Comparison of ENCODE assay signal across 1 mouse cellular context in the genomic region with DNA sequence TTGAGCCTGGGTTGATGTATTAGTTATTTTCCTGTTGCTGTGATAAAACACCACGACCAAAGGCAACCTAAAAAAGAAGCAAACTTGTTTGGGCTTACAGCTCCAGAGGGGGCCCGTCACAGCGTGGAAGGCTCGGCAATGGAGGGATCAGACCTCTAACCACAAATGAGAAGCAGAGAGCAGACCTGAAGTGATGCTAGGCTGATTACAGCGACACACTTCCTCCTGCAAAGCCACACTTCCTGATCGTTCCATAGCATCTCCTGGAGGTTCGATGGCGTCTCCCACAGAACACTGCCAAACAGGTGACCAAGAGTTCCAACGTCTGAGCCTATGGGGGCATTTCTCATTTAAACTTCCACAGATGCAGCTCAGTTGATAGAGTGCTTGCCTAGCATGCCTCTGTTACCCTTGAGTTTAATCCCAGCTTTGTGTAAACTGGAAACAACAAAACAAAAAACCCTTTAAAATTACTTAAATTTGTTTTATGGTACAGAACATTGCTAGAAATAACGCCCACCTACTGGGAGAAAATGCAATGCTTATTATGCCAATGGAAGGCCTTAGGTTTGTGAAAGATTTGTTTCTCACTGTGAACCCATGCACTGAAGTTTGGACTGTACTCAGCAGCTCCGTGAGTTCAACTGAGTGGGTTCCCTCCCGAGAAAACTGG.
TF ChIP-seq lines count a peak whose summit lies in the region.

No protein-coding gene starts in this region.

TF ChIP-seq in MEL, 35 proteins besides CTCF, POLR2A, EP300 and RAD21 (continued from another document):
- 0 out of 2 replicates have a peak, but pooled peaks have one; percentile 54 for TF ChIP-seq MAZ (IDR thresholded peaks at IDR 0.05; ENCODE audit: low read depth, low read length)
- TF ChIP-seq USF2 (IDR thresholded peaks at IDR 0.05; ENCODE audit: borderline replicate concordance in 1 of 2, insufficient read depth in 1 of 2, low read depth in 1 of 2, low read length in 2 of 2), result no peak
- TF ChIP-seq ZMIZ1 (IDR thresholded peaks at IDR 0.05; ENCODE audit: low read depth, low read length), result no peak
- TF ChIP-seq SMC3 (IDR thresholded peaks at IDR 0.05; ENCODE audit: low read depth, low read length), result no peak
- TF ChIP-seq TBP (IDR thresholded peaks at IDR 0.05; ENCODE audit: low read depth, low read length), result peak; percentile 93
- no peak for TF ChIP-seq USF1 (IDR thresholded peaks at IDR 0.05; ENCODE audit: low read depth, low read length)
- TF ChIP-seq ELF1 (IDR thresholded peaks at IDR 0.05; ENCODE audit: low read depth, low read length), result no peak
- peak; percentile 35; the same call in 1 of the 2 replicates for TF ChIP-seq MXI1 (IDR thresholded peaks at IDR 0.05; ENCODE audit: low read depth, low read length)
- TF ChIP-seq MEF2A (IDR thresholded peaks at IDR 0.05; ENCODE audit: extremely low read depth, insufficient replicate concordance, low read depth, low read length, poor library complexity, severe bottlenecking), result no peak
- peak; percentile 61 for TF ChIP-seq TCF12 (IDR thresholded peaks at IDR 0.05; ENCODE audit: low read depth, low read length)
- TF ChIP-seq E2F4 (IDR thresholded peaks at IDR 0.05; ENCODE audit: borderline replicate concordance, low read depth, low read length), result no peak
- TF ChIP-seq SIN3A (IDR thresholded peaks at IDR 0.05; ENCODE audit: low read length), result peak; percentile 49; the same call in 1 of the 2 replicates
- peak; percentile 59 for TF ChIP-seq RCOR1 (IDR thresholded peaks at IDR 0.05; ENCODE audit: low read depth, low read length)
- TF ChIP-seq ZKSCAN1 (IDR thresholded peaks at IDR 0.05; ENCODE audit: low read depth, low read length), result 0 out of 2 replicates have a peak, but pooled peaks have one; percentile 38
